ENCODE assay signal across 9 mouse cellular contexts in the genomic region with DNA sequence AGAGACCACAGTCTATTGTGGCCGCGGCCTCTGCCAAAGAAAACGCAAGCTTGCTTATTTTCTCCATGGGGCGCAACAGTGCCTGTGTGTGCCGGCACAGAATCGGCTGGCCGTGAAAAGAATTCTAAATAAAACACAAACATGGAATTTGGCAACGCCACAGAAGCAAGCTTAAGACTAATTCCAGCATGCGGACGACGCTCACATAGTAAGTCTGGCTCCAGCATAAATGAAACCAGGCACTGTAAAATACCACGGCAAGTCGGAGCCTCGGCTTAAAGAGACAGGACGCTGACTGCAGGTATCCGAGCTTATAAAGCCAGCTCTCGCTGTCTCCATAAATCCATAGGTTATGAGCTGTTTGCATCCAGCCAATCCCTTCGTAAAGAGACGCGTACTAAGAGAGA. TPM values are rescaled to one million over a fixed set of nuclear protein-coding genes. Genes with fewer than 3 reads are reported as not detected.
A peak's percentile ranks its signal among the peaks of the same experiment; 100 is the strongest.
DNase-seq lines count a peak whose midpoint lies in the region; ATAC-seq lines count a peak whose summit lies in the region.
"Had no signal": no experiment of that assay in that cellular context is flagged by ENCODE, and none has a peak within 500 bp of the region (broad histone marks: within the 10 kb centered on the region; RNA-seq: fewer than 3 reads in every experiment).

No protein-coding gene starts in this region.

- no peak for DNase-seq in hindbrain, embryonic 10.5 days (ENCODE audit: low spot score)
- peak; percentile 62 for DNase-seq in forelimb bud, embryonic 11.5 days (ENCODE audit: low read depth, low spot score)
- DNase-seq in ovary, postnatal 14 days (ENCODE audit: low spot score) = no peak
- DNase-seq in c-Kit-positive CD71-positive TER-119-positive erythroid progenitor cells, embryonic 14.5 days (ENCODE audit: low spot score) = no peak
- DNase-seq in thymus, postnatal 4 days = no peak
- DNase-seq: heart, adult 18-20 months had no signal

- H3K36me3 ChIP-seq in hindbrain, embryonic 13.5 days = no peaks in the 10 kb centered on the region
- no peaks in the 10 kb centered on the region for H3K36me3 ChIP-seq in hindbrain, embryonic 10.5 days
- H3K36me3 ChIP-seq in limb, embryonic 15.5 days = no peaks in the 10 kb centered on the region

- peak overlapping the region; percentile 44 for H3K4me2 ChIP-seq in hindbrain, embryonic 13.5 days
- peak overlapping the region; percentile 43 for H3K4me2 ChIP-seq in limb, embryonic 15.5 days

- ATAC-seq in hindbrain, embryonic 13.5 days (ENCODE audit: low FRiP score) = peak; percentile 25; the same call in 1 of the 2 replicates
- peak; percentile 54; the same call in 1 of the 2 replicates for ATAC-seq in limb, embryonic 15.5 days (ENCODE audit: insufficient number of reproducible peaks, low FRiP score, low TSS enrichment, low read depth)

- H3K9ac ChIP-seq in hindbrain, embryonic 13.5 days = peak overlapping the region; percentile 40; the same call in 1 of the 2 replicates
- no peak overlapping the region for H3K9ac ChIP-seq in limb, embryonic 15.5 days

- no peaks in the 10 kb centered on the region for H3K27me3 ChIP-seq in hindbrain, embryonic 13.5 days
- peaks cover 4% of the 10 kb centered on the region; the same call in 1 of the 2 replicates for H3K27me3 ChIP-seq in hindbrain, embryonic 10.5 days (ENCODE audit: insufficient read depth, poor library complexity, severe bottlenecking)
- no peaks in the 10 kb centered on the region for H3K27me3 ChIP-seq in limb, embryonic 15.5 days

- peaks cover 74% of the 10 kb centered on the region for H3K4me1 ChIP-seq in hindbrain, embryonic 13.5 days (replicated peaks)
- H3K4me1 ChIP-seq in hindbrain, embryonic 10.5 days (replicated peaks) = peaks cover 38% of the 10 kb centered on the region
- no peaks in the 10 kb centered on the region for H3K4me1 ChIP-seq in brown adipose tissue, adult 24 weeks (ENCODE audit: control insufficient read depth, insufficient read depth, insufficient read length, low read length)
- peaks cover 61% of the 10 kb centered on the region for H3K4me1 ChIP-seq in limb, embryonic 15.5 days

- H3K9me3 ChIP-seq in hindbrain, embryonic 13.5 days = no peaks in the 10 kb centered on the region
- no peaks in the 10 kb centered on the region for H3K9me3 ChIP-seq in hindbrain, embryonic 10.5 days
- no peaks in the 10 kb centered on the region for H3K9me3 ChIP-seq in limb, embryonic 15.5 days

- 34% methylated on average over 20 of the region's 20 CpGs for WGBS in hindbrain, embryonic 13.5 days
- 67% methylated on average over 20 of the region's 20 CpGs for WGBS in hindbrain, embryonic 10.5 days
- 9% methylated on average over 20 of the region's 20 CpGs for WGBS in limb, embryonic 15.5 days

- peak overlapping the region; percentile 18 for H3K4me3 ChIP-seq in hindbrain, embryonic 13.5 days
- no peak overlapping the region for H3K4me3 ChIP-seq in hindbrain, embryonic 10.5 days
- peak overlapping the region; percentile 31; the same call in 1 of the 2 replicates for H3K4me3 ChIP-seq in brown adipose tissue, adult 24 weeks (ENCODE audit: insufficient read depth, low read depth, low read length)
- H3K4me3 ChIP-seq in limb, embryonic 15.5 days = peak overlapping the region; percentile 23

- H3K27ac ChIP-seq in hindbrain, embryonic 13.5 days = peak overlapping the region; percentile 61
- H3K27ac ChIP-seq in hindbrain, embryonic 10.5 days = no peak overlapping the region
- no peak overlapping the region for H3K27ac ChIP-seq in brown adipose tissue, adult 24 weeks (replicated peaks; ENCODE audit: low read depth, low read length)
- H3K27ac ChIP-seq in limb, embryonic 15.5 days = peak overlapping the region; percentile 65

RNA-seq across cellular contexts. Expression of a gene that starts 51.1 kb away (rescaled TPM):
- 27.0 and 31.0 TPM in 2 replicates for polyA plus RNA-seq in hindbrain, embryonic 13.5 days (2015; fragmentation: Nextera tagmentation; extraction: Ambion mirVana)
- 3.0 and 3.3 TPM in 2 replicates for polyA plus RNA-seq in hindbrain, embryonic 10.5 days (2016; fragmentation: Nextera tagmentation; extraction: Ambion mirVana)
- 0.29 TPM in 1 of 2 replicates, not detected in the other for polyA plus RNA-seq in brown adipose tissue, adult 24 weeks (2012; ENCODE audit: insufficient read depth, insufficient read length, missing spikeins)
- 14.3 and 19.9 TPM in 2 replicates for polyA plus RNA-seq in limb, embryonic 15.5 days (2015; fragmentation: Nextera tagmentation; extraction: Ambion mirVana)

Comparison
In these comparisons a context has a peak if more than half of its experiments do, and no peak if none do; other contexts are left out.
1. H3K27ac ChIP-seq: peak in hindbrain, embryonic 13.5 days (single experiment) and limb, embryonic 15.5 days (single experiment); none in hindbrain, embryonic 10.5 days (single experiment) and brown adipose tissue, adult 24 weeks (single experiment).